Mouse (Mus musculus): ENCODE data around the gene Rangrf. TPM values are rescaled to one million over a fixed set of nuclear protein-coding genes. Genes with fewer than 3 reads are reported as not detected.
"Not testable (repeated sequence)": the region's sequence is repeated elsewhere in the genome, so short reads cannot be mapped to it uniquely, and the experiment has no call there.

Rangrf gene
- total RNA-seq, 2 experiments from 2014 or later = 56.5 to 87.2 TPM

DNA sequence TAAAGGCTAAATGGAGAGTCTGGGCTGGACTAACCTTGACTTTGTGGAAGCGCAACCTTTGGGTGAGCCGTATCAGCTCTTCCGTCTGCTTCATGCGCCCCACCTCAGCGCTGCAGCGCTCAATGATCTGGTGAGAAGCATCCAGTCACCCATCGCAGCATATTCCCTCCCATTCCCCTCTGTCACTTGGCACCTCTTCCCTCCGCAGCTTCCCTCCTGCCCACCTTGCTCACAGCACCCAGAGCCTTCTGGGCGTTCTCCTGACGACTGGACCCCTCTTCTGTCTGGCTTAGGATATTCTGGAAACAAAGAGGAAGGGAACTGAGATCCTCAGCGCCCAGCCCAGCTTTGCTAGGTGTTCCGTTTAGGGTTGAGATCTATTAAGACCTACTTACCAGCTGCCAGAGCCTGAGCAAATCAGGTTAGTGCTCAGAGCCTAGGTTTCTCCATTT is 27.4 kb downstream of the Rangrf start:
- no peak for ATAC-seq (replicated peaks; ENCODE audit: poor library complexity, severe bottlenecking)

DNA sequence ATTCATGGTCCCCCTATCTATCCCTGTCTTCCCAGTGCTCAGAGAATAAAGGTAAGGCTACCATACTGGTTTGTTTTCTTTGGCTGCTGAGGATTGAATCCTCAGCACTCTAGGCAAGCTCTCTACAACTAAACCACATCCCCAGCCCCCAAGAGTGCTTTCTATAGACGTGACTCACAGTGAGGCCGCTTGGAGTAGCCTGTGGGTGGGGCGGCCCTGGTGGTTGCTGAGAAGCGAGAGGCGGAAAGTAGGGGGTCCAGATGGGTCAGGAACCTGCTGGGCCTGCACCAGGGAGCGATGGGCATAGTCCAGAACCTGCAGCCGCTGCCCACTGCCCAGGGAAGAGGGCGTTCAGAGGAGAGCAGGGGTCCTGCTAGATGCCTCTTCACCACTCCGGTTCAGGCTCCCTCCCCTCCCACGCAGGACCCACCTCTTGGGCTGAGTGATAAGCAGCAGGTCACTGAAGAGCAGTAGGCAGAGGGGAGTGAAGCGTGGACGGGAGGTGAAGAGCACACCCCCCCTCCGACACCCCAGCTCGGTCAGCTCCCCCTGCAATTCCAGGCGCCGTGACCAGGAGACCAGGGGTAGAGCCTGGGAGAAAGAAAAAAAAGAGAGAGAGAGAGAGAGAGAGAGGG is 28.1 kb downstream of the Rangrf start:
- ATAC-seq (replicated peaks; ENCODE audit: poor library complexity, severe bottlenecking) = no peak

GRCm38 (mm10) chr11:68946001-68946400 is 29.0 kb downstream of the Rangrf start:
- no peak for ATAC-seq (replicated peaks; ENCODE audit: poor library complexity, severe bottlenecking)

- no peak for ATAC-seq (replicated peaks; ENCODE audit: poor library complexity, severe bottlenecking)
Measured at GRCm38 (mm10) chr11:68945245-68945644, 29.7 kb downstream of the Rangrf start.

- ATAC-seq (replicated peaks; ENCODE audit: poor library complexity, severe bottlenecking) = no peak
Measured at GRCm38 (mm10) chr11:68942731-68943130, 32.3 kb downstream of the Rangrf start.

DNA sequence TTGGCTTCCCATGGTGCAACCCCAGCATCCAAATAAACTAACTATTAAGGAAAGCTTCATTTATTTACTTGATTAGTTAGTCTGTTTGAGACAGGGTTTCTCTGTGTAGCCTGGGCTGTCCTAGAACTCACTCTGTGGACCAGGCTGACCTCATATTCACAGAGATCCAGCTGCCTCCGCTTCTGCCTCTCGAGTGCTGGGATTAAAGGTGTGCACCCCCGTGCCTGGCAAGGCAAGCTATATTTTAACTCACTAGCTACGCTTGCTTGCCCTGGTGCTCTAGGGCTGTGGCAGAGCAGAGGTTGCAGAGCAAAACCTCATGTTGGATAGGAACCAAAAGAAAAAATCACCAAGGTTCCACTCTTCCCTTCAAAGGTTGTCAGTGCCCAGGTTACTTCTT is 34.5 kb downstream of the Rangrf start:
- ATAC-seq (replicated peaks; ENCODE audit: poor library complexity, severe bottlenecking) = no peak

DNA sequence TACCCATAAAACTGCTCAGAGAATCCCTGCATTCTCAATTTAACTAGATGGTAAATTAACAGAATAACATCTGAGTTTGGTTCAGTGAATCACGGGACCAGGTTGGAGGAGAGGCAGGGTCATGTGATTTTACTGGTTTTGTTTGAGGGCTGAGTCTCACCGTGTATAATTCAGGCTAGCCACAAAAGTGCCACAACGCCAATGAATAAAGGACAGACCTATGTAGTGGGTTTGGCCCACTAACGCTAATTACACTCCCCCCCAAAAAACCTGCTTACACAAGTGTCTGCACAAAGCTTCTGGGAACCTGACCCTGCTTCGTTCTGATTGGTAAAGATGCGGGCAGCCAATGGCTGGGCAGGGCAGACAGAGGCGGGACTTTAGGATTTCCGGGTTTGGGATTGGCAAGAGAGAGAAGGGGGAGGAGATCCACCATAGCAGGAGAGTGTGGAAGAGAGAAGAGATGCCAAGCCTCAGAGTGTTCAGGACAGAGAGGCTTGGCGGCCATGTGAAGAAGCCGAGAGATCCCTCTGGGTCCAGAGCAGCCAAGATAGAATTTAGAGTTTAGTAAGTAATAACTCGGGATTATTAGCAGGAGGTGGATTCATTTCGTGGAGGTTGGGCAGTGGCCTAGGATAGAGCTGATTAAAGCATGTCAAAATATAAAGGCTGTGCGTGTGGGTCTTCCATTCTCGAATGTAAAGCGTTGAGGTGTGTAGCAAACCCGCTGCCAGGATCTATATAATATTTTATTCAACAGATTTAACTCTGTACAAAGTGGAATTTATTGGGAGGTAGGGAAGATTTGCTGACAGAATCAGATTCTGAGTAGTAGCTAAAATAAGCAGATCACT is 35.3 kb downstream of the Rangrf start:
- ATAC-seq (replicated peaks; ENCODE audit: poor library complexity, severe bottlenecking) = peak; percentile 99

DNA sequence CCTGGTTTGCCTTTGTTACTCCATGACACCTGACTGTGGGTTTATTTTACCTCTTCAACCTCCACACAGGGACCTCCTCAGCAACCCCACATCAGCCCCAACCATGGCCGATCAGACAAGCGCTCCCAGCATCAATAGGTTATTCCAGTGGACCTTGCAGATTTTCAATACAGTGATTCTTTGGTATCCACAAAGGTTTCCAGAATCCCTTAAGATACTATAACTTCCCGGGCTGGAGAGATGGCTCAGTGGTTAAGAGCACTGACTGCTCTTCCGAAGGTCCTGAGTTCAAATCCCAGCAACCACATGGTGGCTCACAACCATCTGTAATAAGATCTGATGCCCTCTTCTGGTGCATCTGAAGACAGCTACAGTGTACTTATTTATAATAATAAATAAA is 38.0 kb downstream of the Rangrf start:
- not testable (repeated sequence) for ATAC-seq (replicated peaks; ENCODE audit: poor library complexity, severe bottlenecking)

DNA sequence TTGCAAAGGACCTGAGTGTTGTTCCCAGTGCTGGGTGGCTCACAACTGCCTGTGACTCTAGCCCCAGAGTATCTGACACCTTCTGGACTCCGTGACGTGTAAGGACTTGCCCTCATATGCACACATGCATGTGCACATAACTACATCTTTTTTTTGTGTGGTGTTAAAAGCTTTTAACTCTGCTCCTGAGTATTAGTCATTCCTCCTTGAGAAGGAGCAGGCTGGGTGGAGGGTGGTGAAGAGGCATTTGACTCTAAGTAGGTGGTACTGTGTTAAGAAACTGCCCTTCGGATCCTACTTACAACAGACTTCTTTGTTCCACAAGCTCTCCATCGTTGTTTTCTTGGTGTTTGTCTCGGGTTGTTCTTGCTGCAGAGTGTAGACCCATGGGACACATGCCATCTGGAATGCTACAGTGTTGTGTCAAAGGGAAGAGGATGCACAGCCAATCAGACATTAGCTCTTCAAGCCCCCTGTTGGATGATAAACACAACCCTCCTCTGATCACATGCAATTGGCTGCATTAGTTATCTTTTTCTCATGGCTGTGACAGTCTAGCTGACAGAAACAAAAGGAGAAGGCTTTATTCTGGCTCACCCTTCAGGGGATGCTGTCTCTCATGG is 41.0 kb downstream of the Rangrf start:
- no peak for ATAC-seq (replicated peaks; ENCODE audit: poor library complexity, severe bottlenecking)

DNA sequence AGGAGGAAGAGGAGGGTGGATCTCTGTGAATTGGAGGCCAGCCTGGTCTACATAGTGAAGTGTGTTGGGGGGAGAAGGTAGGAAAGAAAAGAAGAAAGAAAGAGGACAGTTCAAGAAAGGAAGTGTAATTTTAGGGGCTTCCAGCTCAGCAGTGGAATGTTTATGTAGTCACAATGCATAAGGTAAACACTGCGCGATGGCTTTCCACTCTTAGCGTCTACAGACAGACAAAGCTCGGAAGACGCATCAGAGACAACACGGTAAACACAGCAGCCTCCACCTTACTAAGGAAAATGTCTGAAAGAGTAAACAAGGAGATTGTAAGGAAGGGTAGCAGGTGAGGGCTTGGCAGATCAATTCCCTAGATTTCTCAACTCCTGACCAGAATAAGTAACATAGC is 45.0 kb downstream of the Rangrf start:
- no peak for ATAC-seq (replicated peaks; ENCODE audit: poor library complexity, severe bottlenecking)

DNA sequence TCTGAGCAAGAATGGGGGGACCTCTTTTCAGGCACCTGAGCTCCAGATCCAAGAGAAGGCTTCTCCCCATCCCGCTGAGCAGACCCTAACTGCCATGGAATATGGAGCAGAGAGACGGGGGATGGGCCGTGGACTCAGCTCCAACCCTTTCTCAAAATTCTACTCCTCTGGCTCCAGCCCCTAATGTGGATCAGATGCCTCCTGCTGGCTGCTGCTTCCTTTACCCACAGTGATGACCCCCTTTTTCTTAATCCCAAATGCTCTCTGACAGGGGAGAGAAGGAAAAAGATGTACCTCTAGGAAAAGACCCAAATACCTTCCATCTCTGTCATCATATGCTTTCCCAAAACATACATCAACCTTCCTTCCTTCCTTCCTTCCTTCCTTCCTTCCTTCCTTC is 48.0 kb downstream of the Rangrf start, which contains the start of gene Odf4:
Gene Odf4, minus strand, starts transcription at position 101 of the 400 bp plus-strand sequence.
- no peak for ATAC-seq (replicated peaks; ENCODE audit: poor library complexity, severe bottlenecking)

- no peak for ATAC-seq (replicated peaks; ENCODE audit: poor library complexity, severe bottlenecking)
Measured at GRCm38 (mm10) chr11:68924749-68925148, 50.2 kb downstream of the Rangrf start.

- ATAC-seq (replicated peaks; ENCODE audit: poor library complexity, severe bottlenecking) = no peak
Measured at GRCm38 (mm10) chr11:68923191-68923590, 51.8 kb downstream of the Rangrf start.

Other genes starting within 250 kb of the Rangrf start
- 18.9 and 24.5 TPM in 2 replicates for gene Ndel1, start 103.3 kb downstream of the Rangrf start, total RNA-seq (2014; fragmentation: Nextera tagmentation)
- 41.7 and 42.7 TPM in 2 replicates for gene Ndel1, start 103.3 kb downstream of the Rangrf start, total RNA-seq (2017)
- not detected in 2 replicates for gene Rnf222, start 86.6 kb downstream of the Rangrf start, total RNA-seq (2014; fragmentation: Nextera tagmentation)
- gene Rnf222, start 86.6 kb downstream of the Rangrf start, total RNA-seq (2017) = not detected in 2 replicates
- 5,141 and 5,287 TPM in 2 replicates for gene Rpl26, start 73.6 kb downstream of the Rangrf start, total RNA-seq (2014; fragmentation: Nextera tagmentation)
- 5,847 and 6,613 TPM in 2 replicates for gene Rpl26, start 73.6 kb downstream of the Rangrf start, total RNA-seq (2017)
- not detected in 2 replicates for gene Odf4, start 48.1 kb downstream of the Rangrf start, total RNA-seq (2014; fragmentation: Nextera tagmentation)
- gene Odf4, start 48.1 kb downstream of the Rangrf start, total RNA-seq (2017) = not detected in 2 replicates
- gene Arhgef15, start 17.7 kb downstream of the Rangrf start, total RNA-seq (2014; fragmentation: Nextera tagmentation) = 0.30 TPM in 1 of 2 replicates, not detected in the other
- 0.04 and 0.05 TPM in 2 replicates for gene Arhgef15, start 17.7 kb downstream of the Rangrf start, total RNA-seq (2017)
- 3.5 and 5.6 TPM in 2 replicates for gene Slc25a35, start 7.1 kb downstream of the Rangrf start, total RNA-seq (2014; fragmentation: Nextera tagmentation)
- gene Slc25a35, start 7.1 kb downstream of the Rangrf start, total RNA-seq (2017) = 0.47 and 1.1 TPM in 2 replicates
- gene Pfas, start 33.3 kb upstream of the Rangrf start, total RNA-seq (2014; fragmentation: Nextera tagmentation) = 47.3 and 48.4 TPM in 2 replicates
- 45.5 and 56.2 TPM in 2 replicates for gene Pfas, start 33.3 kb upstream of the Rangrf start, total RNA-seq (2017)
- gene Ctc1, start 40.7 kb upstream of the Rangrf start, total RNA-seq (2014; fragmentation: Nextera tagmentation) = 50.3 and 66.2 TPM in 2 replicates
- gene Ctc1, start 40.7 kb upstream of the Rangrf start, total RNA-seq (2017) = 17.1 and 22.4 TPM in 2 replicates
- gene Aurkb, start 70.5 kb upstream of the Rangrf start, total RNA-seq (2014; fragmentation: Nextera tagmentation) = 80.2 and 105 TPM in 2 replicates
- 102 and 122 TPM in 2 replicates for gene Aurkb, start 70.5 kb upstream of the Rangrf start, total RNA-seq (2017)
- gene Borcs6, start 84.5 kb upstream of the Rangrf start, total RNA-seq (2014; fragmentation: Nextera tagmentation) = 2.0 and 11.4 TPM in 2 replicates
- gene Borcs6, start 84.5 kb upstream of the Rangrf start, total RNA-seq (2017) = 9.4 TPM in 2 replicates
- gene Tmem107, start 95.6 kb upstream of the Rangrf start, total RNA-seq (2014; fragmentation: Nextera tagmentation) = 15.1 and 48.9 TPM in 2 replicates
- gene Tmem107, start 95.6 kb upstream of the Rangrf start, total RNA-seq (2017) = 10.4 and 24.9 TPM in 2 replicates
- 59.2 and 63.1 TPM in 2 replicates for gene Vamp2, start 113.3 kb upstream of the Rangrf start, total RNA-seq (2014; fragmentation: Nextera tagmentation)
- gene Vamp2, start 113.3 kb upstream of the Rangrf start, total RNA-seq (2017) = 7.2 and 8.6 TPM in 2 replicates
- gene Per1, start 120.0 kb upstream of the Rangrf start, total RNA-seq (2014; fragmentation: Nextera tagmentation) = 10.3 and 11.7 TPM in 2 replicates
- gene Per1, start 120.0 kb upstream of the Rangrf start, total RNA-seq (2017) = 9.4 and 9.8 TPM in 2 replicates
- gene Hes7, start 145.2 kb upstream of the Rangrf start, total RNA-seq (2014; fragmentation: Nextera tagmentation) = not detected in 2 replicates
- not detected in 2 replicates for gene Hes7, start 145.2 kb upstream of the Rangrf start, total RNA-seq (2017)
- gene 9130213A22Rik, start 147.4 kb upstream of the Rangrf start, total RNA-seq (2014; fragmentation: Nextera tagmentation) = 0.17 TPM in 1 of 2 replicates, not detected in the other
- gene 9130213A22Rik, start 147.4 kb upstream of the Rangrf start, total RNA-seq (2017) = not detected in 2 replicates
- gene Aloxe3, start 150.7 kb upstream of the Rangrf start, total RNA-seq (2014; fragmentation: Nextera tagmentation) = not detected in 2 replicates
- not detected in 2 replicates for gene Aloxe3, start 150.7 kb upstream of the Rangrf start, total RNA-seq (2017)
- not detected in 2 replicates for gene Alox12b, start 181.8 kb upstream of the Rangrf start, total RNA-seq (2014; fragmentation: Nextera tagmentation)
- gene Alox12b, start 181.8 kb upstream of the Rangrf start, total RNA-seq (2017) = not detected in 2 replicates
- not detected in 2 replicates for gene Alox8, start 222.7 kb upstream of the Rangrf start, total RNA-seq (2014; fragmentation: Nextera tagmentation)
- gene Alox8, start 222.7 kb upstream of the Rangrf start, total RNA-seq (2017) = not detected in 2 replicates

Data from granulocyte monocyte progenitor cell, adult 5-6 weeks (primary cell).